Mouse (Mus musculus) layer of hippocampus, adult 2 months (tissue): ENCODE results near the gene Arl2. TPM values are rescaled to one million over a fixed set of nuclear protein-coding genes. Genes with fewer than 3 reads are reported as not detected.
"Not testable (repeated sequence)": the region's sequence is repeated elsewhere in the genome, so short reads cannot be mapped to it uniquely, and the experiment has no call there.

Experiments
- DNase-seq, 2 experiments: peaks; one replicate each; pipeline ENCODE4 v3.0.0; 2022; ENCODE audit warnings: low spot score in 2 of 2
- H3K27ac ChIP-seq: fragments of 200-600 bp; 2 replicates; pipeline ENCODE4 v1.8.1; 2022
- H3K4me3 ChIP-seq: fragments of 200-600 bp; 2 replicates; pipeline ENCODE4 v1.8.1; 2022; ENCODE audit warnings: mild to moderate bottlenecking
- CTCF ChIP-seq: fragments of 200-600 bp; conservative IDR thresholded peaks from 2 replicates; pipeline ENCODE4 v1.8.1; 2022; ENCODE audit warnings: antibody characterized with exemption, mild to moderate bottlenecking, moderate library complexity
- total RNA-seq, 2 experiments: library from RNA; stranded (reverse); gene quantifications; 2 replicates each; pipeline ENCODE4 v1.2.3; 2021

Arl2 gene
- total RNA-seq, 2 experiments from 2014 or later = 72.1 to 76.9 TPM

GRCm38 (mm10) chr19:6140678-6141393 lies 512 bp downstream of the Arl2 start, which contains the start of gene Batf2:
TSS of gene Batf2 (plus strand) at chr19:6140983.
- peak; percentile 89 to 92 for DNase-seq
- peak within 1 kb of the TSS; percentile 78 for H3K4me3 ChIP-seq
- TF ChIP-seq CTCF = peak; percentile 82
- H3K27ac ChIP-seq = peak within 1 kb of the TSS; percentile 99

GRCm38 (mm10) chr19:6140374-6140677 lies 1.0 kb downstream of the Arl2 start:
- TF ChIP-seq CTCF = no peak
- H3K4me3 ChIP-seq = peak overlapping the region; percentile 78
- DNase-seq = no peak
- peak overlapping the region; percentile 99 for H3K27ac ChIP-seq

- no peak for TF ChIP-seq CTCF
- DNase-seq = no peak
- Histone ChIP-seq H3K27ac (peak overlapping the region; percentile 99), H3K4me3 (peak overlapping the region; percentile 78)
Observed at GRCm38 (mm10) chr19:6139701-6140100, 1.6 kb downstream of the Arl2 start.

- TF ChIP-seq CTCF = no peak
- Histone ChIP-seq H3K4me3 (no peak overlapping the region), H3K27ac (no peak overlapping the region)
- DNase-seq = no peak
Observed at GRCm38 (mm10) chr19:6136397-6136796, 5.0 kb downstream of the Arl2 start.

DNA sequence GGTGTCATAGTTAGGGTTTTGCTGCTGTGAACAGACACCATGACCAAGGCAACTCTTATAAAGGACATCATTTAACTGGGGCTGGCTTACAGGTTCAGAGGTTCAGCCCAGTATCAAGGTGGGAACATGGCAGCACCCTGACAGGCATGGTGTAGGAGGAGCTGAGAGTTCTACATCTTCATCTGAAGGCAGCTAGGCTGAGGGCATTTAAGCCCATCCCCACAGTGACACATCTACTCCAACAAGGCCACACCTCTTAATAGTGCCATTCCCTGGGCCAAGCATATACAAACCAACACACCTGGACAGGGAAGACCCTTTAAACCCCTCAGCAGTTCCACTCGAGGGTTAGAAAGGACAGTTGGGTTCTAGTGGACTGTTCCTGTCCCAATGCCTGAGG lies 8.2 kb downstream of the Arl2 start:
- peak overlapping the region; percentile 70; the same call in 1 of the 2 replicates for H3K27ac ChIP-seq
- not testable (repeated sequence) for H3K4me3 ChIP-seq, DNase-seq

DNA sequence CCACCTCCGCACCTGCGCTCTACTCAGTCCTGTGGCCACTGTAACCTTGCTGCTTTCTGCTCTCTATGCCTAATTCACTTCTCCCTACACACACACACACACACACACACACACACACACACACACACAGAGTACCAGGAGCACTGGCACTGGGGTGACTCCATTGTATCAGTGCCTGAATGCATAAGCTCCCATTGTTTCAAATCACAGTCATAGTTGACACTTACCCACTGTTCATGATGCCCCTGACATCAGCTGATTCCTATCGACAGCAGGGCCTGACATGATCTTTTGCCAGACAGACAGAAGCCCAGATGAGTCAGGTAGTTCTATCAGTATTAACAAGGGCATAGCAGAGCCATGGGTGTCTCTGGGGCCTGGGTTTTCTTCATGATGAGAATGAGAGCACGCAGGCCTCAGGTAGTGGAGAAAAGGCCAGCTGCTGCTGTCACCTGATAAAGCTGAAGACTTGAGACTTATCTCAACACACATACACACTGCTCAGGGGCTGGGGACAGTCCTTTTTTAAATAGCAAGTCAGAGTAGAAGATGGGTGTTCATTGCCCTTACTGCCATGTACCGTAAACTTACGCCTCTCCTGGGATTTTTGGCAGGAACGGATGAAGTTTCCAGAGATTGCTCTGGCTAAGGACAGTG lies 9.0 kb downstream of the Arl2 start:
- no peak overlapping the region for H3K4me3 ChIP-seq
- DNase-seq = no peak
- H3K27ac ChIP-seq = peak overlapping the region; percentile 74
- no peak for TF ChIP-seq CTCF

DNA sequence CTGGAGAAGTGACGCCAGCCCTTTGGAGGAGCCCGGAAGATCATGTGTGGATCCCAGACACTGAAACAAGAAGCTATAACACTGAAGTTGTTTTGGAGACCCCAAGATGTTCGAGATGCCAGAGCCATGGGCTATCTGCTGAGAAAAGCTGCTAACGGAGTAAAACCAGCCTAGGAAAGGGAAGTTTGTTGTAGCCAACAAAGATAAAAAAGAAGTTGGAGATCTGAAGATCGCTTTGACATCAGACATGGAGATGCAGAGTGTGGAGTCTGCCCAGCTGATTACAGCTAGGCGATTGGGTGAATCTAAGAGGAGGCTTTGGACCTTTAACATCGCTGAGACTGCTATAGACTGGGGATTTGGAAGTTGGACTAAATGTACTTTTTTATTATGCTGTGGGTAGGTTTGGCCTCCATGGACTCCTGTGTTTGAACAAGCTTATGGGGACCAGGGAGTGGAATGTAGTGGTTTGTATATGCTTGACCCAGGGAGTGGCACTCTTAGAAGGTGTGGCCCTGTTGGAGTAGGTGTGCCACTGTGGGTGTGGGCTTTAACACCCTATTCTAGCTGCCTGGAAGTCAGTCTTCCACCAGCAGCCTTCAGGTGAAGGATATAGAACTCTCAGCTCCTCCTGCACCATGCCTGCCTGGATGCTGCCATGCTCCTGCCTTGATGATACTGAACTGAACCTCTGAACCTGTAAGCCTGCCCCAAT lies 10.8 kb downstream of the Arl2 start:
- DNase-seq, H3K4me3 ChIP-seq: not testable (repeated sequence)

GRCm38 (mm10) chr19:6127760-6128341 lies 13.5 kb downstream of the Arl2 start, which contains the start of gene Snx15:
TSS of gene Snx15 (minus strand) at chr19:6128304.
- Histone ChIP-seq H3K4me3 (peak within 1 kb of the TSS; percentile 91), H3K27ac (peak within 1 kb of the TSS; percentile 95)
- peak; percentile 92 to 95 for DNase-seq
- no peak for TF ChIP-seq CTCF

More for the DNA sequence above, 10.8 kb downstream of the Arl2 start:
- H3K27ac ChIP-seq = not testable (repeated sequence)

DNA sequence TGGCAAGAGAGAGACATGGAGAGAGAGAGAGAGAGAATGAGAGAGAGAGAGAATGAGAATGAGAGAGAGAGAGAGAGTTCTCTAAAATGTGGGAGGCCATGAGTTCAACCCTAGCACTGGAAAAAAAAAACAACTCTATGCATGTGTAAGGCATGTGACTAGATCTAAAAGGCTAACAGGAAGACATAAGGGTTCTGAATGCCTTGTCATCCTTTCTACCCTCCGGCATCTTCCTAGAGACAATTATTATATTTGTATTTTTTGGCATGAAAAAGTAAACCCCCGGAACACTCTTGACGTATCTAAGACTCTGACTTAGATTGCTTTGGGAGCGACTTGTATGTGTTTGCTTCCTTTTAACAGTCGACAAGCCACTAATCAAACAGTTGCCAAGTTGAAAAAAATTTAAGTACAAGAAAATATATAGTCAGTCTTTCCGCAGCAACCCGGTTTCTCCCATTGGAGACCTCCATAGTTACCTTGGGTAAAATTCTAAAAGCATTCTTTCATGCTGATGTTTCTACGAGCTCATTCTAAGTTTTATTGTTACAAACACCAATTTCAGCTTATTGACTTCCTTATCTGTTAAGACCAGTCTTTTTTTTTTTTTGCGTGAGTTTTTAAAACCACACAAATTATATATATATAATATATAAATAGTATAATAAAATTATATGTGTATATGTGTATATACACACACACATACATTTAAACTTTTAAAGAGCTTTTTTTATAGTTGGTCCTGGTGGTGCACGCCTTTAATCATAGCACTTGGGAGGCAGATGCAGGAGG lies 14.4 kb downstream of the Arl2 start:
- TF ChIP-seq CTCF = no peak
- H3K27ac ChIP-seq = peak overlapping the region; percentile 95

GRCm38 (mm10) chr19:6126289-6126688 lies 15.1 kb downstream of the Arl2 start:
- Histone ChIP-seq H3K4me3 (no peak overlapping the region), H3K27ac (no peak overlapping the region)
- TF ChIP-seq CTCF = peak; percentile 86
- peak in 1 of 2 experiments; percentile 56 for DNase-seq

More for the DNA sequence above, 14.4 kb downstream of the Arl2 start:
- DNase-seq = no peak
- H3K4me3 ChIP-seq = peak overlapping the region; percentile 91

DNA sequence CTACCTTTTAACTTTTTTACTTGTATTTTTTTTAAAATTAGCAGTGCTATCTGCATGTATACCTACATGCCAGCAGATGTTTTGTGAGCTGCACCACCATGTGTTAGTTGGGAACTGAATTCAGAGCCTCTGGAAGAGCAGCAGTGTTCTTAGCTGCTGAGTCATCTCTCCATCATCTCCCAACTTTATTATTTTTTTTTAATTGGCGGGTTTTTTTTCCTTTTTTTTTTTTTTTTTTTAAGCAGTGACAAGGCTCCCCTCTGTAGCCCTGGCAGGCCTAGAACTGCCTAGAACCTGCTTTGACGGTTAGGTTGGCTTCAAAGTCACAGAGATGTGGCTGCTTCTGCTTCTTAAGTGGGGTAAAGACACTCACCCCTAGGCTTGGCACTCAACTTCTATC lies 16.4 kb downstream of the Arl2 start:
- Histone ChIP-seq H3K27ac (no peak overlapping the region), H3K4me3 (no peak overlapping the region)
- no peak for DNase-seq
- TF ChIP-seq CTCF = no peak

DNA sequence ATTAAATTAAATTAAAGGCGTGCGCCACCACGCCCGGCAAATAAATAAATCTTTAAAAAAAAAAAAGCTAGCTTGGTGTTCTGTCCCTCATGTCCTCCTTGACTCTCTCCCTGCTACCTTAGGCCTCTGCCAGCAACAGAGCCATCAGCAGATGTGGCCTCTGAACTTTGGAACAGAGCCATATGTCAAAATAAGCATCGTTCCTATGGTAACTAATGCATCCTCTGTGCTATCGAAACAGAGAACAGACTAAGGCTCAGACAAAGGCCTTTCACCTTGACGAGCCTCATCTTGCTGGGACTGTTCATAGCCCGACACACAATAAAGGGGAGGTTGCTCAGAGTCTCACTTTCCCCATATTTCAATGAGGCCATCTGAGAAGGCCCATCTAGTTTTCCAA lies 18.0 kb downstream of the Arl2 start:
- Histone ChIP-seq H3K27ac (no peak overlapping the region), H3K4me3 (no peak overlapping the region)
- no peak for DNase-seq
- TF ChIP-seq CTCF = no peak
